Mouse (Mus musculus) erythroblast, embryonic 14.5 days (primary cell): Measurements from ENCODE around the gene Npas1.

Experiments
- GATA1 ChIP-seq: IDR thresholded peaks from 2 replicates; pipeline ENCODE4 v1.6.1; 2012; ENCODE audit warnings: low read length, inconsistent platforms, mixed read lengths
- TAL1 ChIP-seq: IDR thresholded peaks from 3 replicates; pipeline ENCODE4 v1.6.1; 2012; ENCODE audit warnings: low read length, inconsistent platforms, mixed read lengths

- TF ChIP-seq TAL1: no peak
- TF ChIP-seq GATA1: no peak
These were observed 11.0 kb downstream of the Npas1 start for GRCm38 (mm10) chr7:16466565-16466964.
